Mouse (Mus musculus) spleen, adult 2 months (tissue): ENCODE data around the gene Haghl.

ENCODE experiments used
- CTCF ChIP-seq: fragments of 200-500 bp; IDR thresholded peaks from 2 replicates; pipeline ENCODE4 v1.5.1; 2011; ENCODE audit warnings: mild to moderate bottlenecking, inconsistent platforms; ENCODE audit not compliant: insufficient read depth, insufficient read length, insufficient replicate concordance; ENCODE audit errors: extremely low read depth
- POLR2A ChIP-seq: fragments of 200-500 bp; IDR thresholded peaks from 2 replicates; pipeline ENCODE4 v1.6.1; 2011; ENCODE audit warnings: low read depth, low read length, inconsistent platforms

- TF ChIP-seq CTCF (no peak), POLR2A (no peak)
Observed at GRCm38 (mm10) chr17:25754241-25754640, 31.2 kb downstream of the Haghl start, which contains the start of gene Msln.
